Mouse (Mus musculus): ENCODE measurements around the gene Mrpl53. TPM values are rescaled to one million over a fixed set of nuclear protein-coding genes. Genes with fewer than 3 reads are reported as not detected.

Gene Mrpl53
- total and polyA plus RNA-seq, 2 experiments from 2014 or later: 73.7 to 122 TPM

GRCm38 (mm10) chr6:83120930-83121862, 12.4 kb downstream of the Mrpl53 start, which contains the start of gene Wbp1:
Gene Wbp1, minus strand, starts transcription at chr6:83121559.
- no peaks in the 10 kb centered on the region for H3K27me3 ChIP-seq (ENCODE audit: insufficient read depth, low read length)
- peaks cover 28% of the 10 kb centered on the region for H3K4me1 ChIP-seq (ENCODE audit: insufficient read depth, low read length)
- H3K36me3 ChIP-seq (ENCODE audit: insufficient read depth, low read length): 0 out of 2 replicates have a peak, but pooled peaks cover 9% of the 10 kb centered on the region
- no peaks in the 10 kb centered on the region for H3K9me3 ChIP-seq (ENCODE audit: low read length)
- WGBS: under 1% methylated on average over 38 of the region's 38 CpGs
- ATAC-seq (peak; percentile 96), DNase-seq (ENCODE audit: low spot score) (peak; percentile 97)
- peak within 1 kb of the TSS; percentile 98 for H3K4me2 ChIP-seq (ENCODE audit: low read depth, low read length)
- peak within 1 kb of the TSS; percentile 74 for H3K4me3 ChIP-seq (ENCODE audit: low read length)
- peak within 1 kb of the TSS; percentile 80 for H3K9ac ChIP-seq (replicated peaks; ENCODE audit: low read length)
- no peak; the same call in 1 of the 2 replicates for TF ChIP-seq CTCF (IDR thresholded peaks at IDR 0.05; ENCODE audit: low read depth)
- peak within 1 kb of the TSS; percentile 95 for H3K27ac ChIP-seq

GRCm38 (mm10) chr6:83121863-83122710, 13.2 kb downstream of the Mrpl53 start:
- peak overlapping the region; percentile 98 for H3K4me2 ChIP-seq (ENCODE audit: low read depth, low read length)
- peak overlapping the region; percentile 80 for H3K9ac ChIP-seq (replicated peaks; ENCODE audit: low read length)
- no peaks in the 10 kb centered on the region for H3K27me3 ChIP-seq (ENCODE audit: insufficient read depth, low read length)
- H3K9me3 ChIP-seq (ENCODE audit: low read length): no peaks in the 10 kb centered on the region
- peaks cover 22% of the 10 kb centered on the region for H3K4me1 ChIP-seq (ENCODE audit: insufficient read depth, low read length)
- TF ChIP-seq CTCF (IDR thresholded peaks at IDR 0.05; ENCODE audit: low read depth): no peak
- DNase-seq (ENCODE audit: low spot score): peak; percentile 52
- H3K36me3 ChIP-seq (ENCODE audit: insufficient read depth, low read length): 0 out of 2 replicates have a peak, but pooled peaks cover 9% of the 10 kb centered on the region
- WGBS: under 1% methylated on average over 40 of the region's 52 CpGs
- ATAC-seq: no peak; the same call in 1 of the 2 replicates
- H3K4me3 ChIP-seq (ENCODE audit: low read length): peak overlapping the region; percentile 74
- peak overlapping the region; percentile 95 for H3K27ac ChIP-seq

GRCm38 (mm10) chr6:83122961-83123360, 14.1 kb downstream of the Mrpl53 start:
- Histone ChIP-seq H3K27ac (no peak overlapping the region), H3K36me3 (ENCODE audit: insufficient read depth, low read length) (0 out of 2 replicates have a peak, but pooled peaks cover 8% of the 10 kb centered on the region), H3K27me3 (ENCODE audit: insufficient read depth, low read length) (no peaks in the 10 kb centered on the region), H3K4me1 (ENCODE audit: insufficient read depth, low read length) (peaks cover 22% of the 10 kb centered on the region), H3K9ac (replicated peaks; ENCODE audit: low read length) (no peak overlapping the region), H3K4me3 (ENCODE audit: low read length) (no peak overlapping the region), H3K9me3 (ENCODE audit: low read length) (no peaks in the 10 kb centered on the region), H3K4me2 (ENCODE audit: low read depth, low read length) (no peak overlapping the region)
- no peak for TF ChIP-seq CTCF (IDR thresholded peaks at IDR 0.05; ENCODE audit: low read depth)
- 57% methylated on average over 5 of the region's 5 CpGs for WGBS
- ATAC-seq (no peak), DNase-seq (ENCODE audit: low spot score) (no peak)

GRCm38 (mm10) chr6:83124851-83125312, 16.0 kb downstream of the Mrpl53 start:
- Histone ChIP-seq H3K9ac (replicated peaks; ENCODE audit: low read length) (peak overlapping the region; percentile 43), H3K27ac (no peak overlapping the region), H3K4me1 (ENCODE audit: insufficient read depth, low read length) (peaks cover 20% of the 10 kb centered on the region), H3K27me3 (ENCODE audit: insufficient read depth, low read length) (no peaks in the 10 kb centered on the region), H3K9me3 (ENCODE audit: low read length) (no peaks in the 10 kb centered on the region), H3K4me2 (ENCODE audit: low read depth, low read length) (peak overlapping the region; percentile 96), H3K4me3 (ENCODE audit: low read length) (peak overlapping the region; percentile 75), H3K36me3 (ENCODE audit: insufficient read depth, low read length) (no peaks in the 10 kb centered on the region)
- no peak for TF ChIP-seq CTCF (IDR thresholded peaks at IDR 0.05; ENCODE audit: low read depth)
- peak; percentile 98 for DNase-seq (ENCODE audit: low spot score)
- ATAC-seq: peak; percentile 17; the same call in 1 of the 2 replicates
- WGBS: under 1% methylated on average over 30 of the region's 30 CpGs

GRCm38 (mm10) chr6:83125331-83125730, 16.5 kb downstream of the Mrpl53 start, which contains the start of gene Ino80b:
Gene Ino80b, minus strand, starts transcription at chr6:83125431.
- WGBS: 26% methylated on average over 5 of the region's 5 CpGs

GRCm38 (mm10) chr6:83127419-83127818, 18.6 kb downstream of the Mrpl53 start:
- ATAC-seq (no peak), DNase-seq (ENCODE audit: low spot score) (no peak)
- no peak overlapping the region for H3K27ac ChIP-seq
- H3K4me2 ChIP-seq (ENCODE audit: low read depth, low read length): no peak overlapping the region
- no peak overlapping the region for H3K9ac ChIP-seq (replicated peaks; ENCODE audit: low read length)
- no peaks in the 10 kb centered on the region for H3K9me3 ChIP-seq (ENCODE audit: low read length)
- 96% methylated on average over 5 of the region's 5 CpGs for WGBS
- H3K36me3 ChIP-seq (ENCODE audit: insufficient read depth, low read length): no peaks in the 10 kb centered on the region
- no peaks in the 10 kb centered on the region for H3K27me3 ChIP-seq (ENCODE audit: insufficient read depth, low read length)
- TF ChIP-seq CTCF (IDR thresholded peaks at IDR 0.05; ENCODE audit: low read depth): 0 out of 2 replicates have a peak, but pooled peaks have one; percentile 6
- no peak overlapping the region for H3K4me3 ChIP-seq (ENCODE audit: low read length)
- peaks cover 7% of the 10 kb centered on the region for H3K4me1 ChIP-seq (ENCODE audit: insufficient read depth, low read length)

More at GRCm38 (mm10) chr6:83125331-83125730, 16.5 kb downstream of the Mrpl53 start, which contains the start of gene Ino80b:
- Histone ChIP-seq H3K9ac (replicated peaks; ENCODE audit: low read length) (peak within 1 kb of the TSS; percentile 43), H3K4me2 (ENCODE audit: low read depth, low read length) (peak within 1 kb of the TSS; percentile 96), H3K4me1 (ENCODE audit: insufficient read depth, low read length) (peaks cover 15% of the 10 kb centered on the region), H3K9me3 (ENCODE audit: low read length) (no peaks in the 10 kb centered on the region), H3K27me3 (ENCODE audit: insufficient read depth, low read length) (no peaks in the 10 kb centered on the region), H3K4me3 (ENCODE audit: low read length) (peak within 1 kb of the TSS; percentile 75), H3K27ac (no peak within 1 kb of the TSS), H3K36me3 (ENCODE audit: insufficient read depth, low read length) (no peaks in the 10 kb centered on the region)
- TF ChIP-seq CTCF (IDR thresholded peaks at IDR 0.05; ENCODE audit: low read depth): no peak
- ATAC-seq (no peak), DNase-seq (ENCODE audit: low spot score) (no peak)
